Mouse (Mus musculus): ENCODE results near the gene Adamts7.

Gene Adamts7

GRCm38 (mm10) chr9:90233906-90234419 lies 71.1 kb downstream of the Adamts7 start:
- no peak for DNase-seq (ENCODE audit: low read depth, low spot score)

GRCm38 (mm10) chr9:90234786-90235185 lies 71.9 kb downstream of the Adamts7 start:
- DNase-seq (ENCODE audit: low read depth, low spot score): no peak

DNA sequence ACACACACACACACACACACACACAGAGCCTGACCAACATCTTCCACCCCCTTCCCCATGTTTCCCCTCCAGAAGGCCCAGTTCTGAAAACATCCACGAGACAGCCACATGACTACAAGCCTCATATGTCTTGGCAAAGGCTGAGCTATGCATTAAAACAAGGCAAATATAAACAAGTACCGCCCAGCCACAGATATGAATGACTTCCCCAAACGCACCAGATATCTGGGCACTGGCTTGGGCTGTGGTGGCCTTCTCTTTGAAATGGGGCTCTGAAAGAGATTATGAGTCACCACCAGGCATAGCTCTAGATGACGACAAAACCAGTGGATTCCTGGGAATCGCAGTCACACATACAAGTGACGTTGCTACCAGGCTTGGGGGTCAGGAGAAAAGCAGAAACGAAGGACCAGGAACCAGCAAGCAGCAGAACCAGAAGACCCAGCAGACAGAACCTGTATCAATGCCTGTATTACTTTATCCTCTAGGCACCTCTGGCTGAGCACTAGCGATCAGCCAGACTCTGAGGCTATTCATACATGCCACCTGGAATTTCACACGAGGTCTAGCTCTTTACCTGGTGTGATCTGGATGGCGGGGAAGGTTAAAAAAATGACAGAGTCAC lies 72.5 kb downstream of the Adamts7 start:
- DNase-seq (ENCODE audit: low read depth, low spot score): no peak

DNA sequence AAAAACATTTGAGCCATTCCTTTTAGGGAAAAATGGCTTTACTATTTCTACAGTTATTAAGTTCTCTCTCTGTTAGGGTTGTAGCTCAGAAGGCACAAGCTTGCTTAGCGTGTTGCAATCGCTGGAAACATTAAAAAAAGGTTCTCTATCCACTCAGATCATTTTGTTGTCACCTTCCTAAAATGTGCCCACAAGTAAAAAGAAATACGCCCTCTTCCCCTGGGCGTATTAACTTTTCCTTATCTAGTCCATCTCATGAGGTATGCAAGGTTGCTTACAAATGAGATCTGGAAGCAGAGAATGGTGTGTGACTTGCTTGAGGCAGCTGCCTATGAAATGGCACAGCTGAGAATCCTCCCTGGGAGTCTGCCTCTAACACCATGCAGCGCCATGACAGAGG lies 73.9 kb downstream of the Adamts7 start:
- DNase-seq (ENCODE audit: low read depth, low spot score): no peak

DNA sequence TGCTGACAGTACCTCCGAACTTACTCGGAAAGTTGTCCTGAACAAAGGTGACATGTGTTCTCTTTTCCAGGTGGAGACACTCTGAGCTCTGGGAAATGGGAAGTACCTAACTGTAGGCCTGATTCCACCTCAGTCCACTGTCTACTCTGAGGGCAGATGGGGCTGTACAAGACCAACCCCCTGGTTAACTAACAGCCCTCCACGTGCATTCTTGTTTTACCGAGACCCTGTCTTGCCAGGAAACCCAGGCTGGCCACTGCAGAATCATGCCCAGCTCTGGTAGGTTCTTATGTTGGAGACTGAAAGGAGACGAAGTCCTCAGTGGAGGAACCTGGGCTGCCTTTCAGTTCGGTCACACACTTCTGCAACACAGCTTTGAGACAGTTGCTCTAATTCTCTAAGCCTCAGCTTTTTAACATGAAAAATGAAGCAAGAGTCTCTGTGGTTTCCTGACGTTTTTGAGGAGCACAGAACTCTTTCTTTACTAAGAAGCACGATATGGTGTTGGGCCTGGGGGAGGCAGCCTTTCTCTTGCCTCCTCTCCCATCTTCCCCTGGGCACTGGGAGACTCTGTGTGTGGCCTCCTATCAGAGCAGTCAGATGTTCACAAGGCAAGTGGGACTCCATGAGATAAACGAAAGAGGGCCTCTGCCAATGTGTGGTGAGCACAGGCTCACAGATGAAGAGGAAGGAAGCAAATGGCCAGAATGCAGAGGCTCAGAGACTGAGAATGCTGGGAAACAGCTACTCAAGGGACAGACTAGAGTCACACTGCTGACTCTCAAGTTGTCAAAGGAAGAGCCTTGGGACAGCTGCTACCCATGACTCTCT lies 74.6 kb downstream of the Adamts7 start:
- DNase-seq (ENCODE audit: low read depth, low spot score): no peak

DNA sequence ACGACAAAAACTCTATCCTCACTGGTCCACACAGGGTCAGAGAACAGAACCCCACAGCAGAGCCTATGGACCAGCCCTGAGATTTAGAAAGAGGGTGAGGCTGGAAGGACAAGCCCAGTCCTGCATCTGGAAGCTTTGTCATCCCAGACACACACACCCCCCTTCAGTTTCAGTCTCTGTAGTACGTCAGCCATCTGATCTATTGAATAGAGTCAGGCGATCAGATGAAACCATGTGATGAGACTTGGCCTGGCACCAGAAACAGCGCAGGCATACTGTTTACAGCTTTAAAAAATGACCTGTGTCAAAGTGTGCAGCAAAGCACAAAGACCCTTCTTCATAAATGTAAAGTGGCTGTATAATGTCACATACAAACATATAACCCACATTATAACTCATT lies 77.7 kb downstream of the Adamts7 start:
- DNase-seq (ENCODE audit: low read depth, low spot score): no peak

DNA sequence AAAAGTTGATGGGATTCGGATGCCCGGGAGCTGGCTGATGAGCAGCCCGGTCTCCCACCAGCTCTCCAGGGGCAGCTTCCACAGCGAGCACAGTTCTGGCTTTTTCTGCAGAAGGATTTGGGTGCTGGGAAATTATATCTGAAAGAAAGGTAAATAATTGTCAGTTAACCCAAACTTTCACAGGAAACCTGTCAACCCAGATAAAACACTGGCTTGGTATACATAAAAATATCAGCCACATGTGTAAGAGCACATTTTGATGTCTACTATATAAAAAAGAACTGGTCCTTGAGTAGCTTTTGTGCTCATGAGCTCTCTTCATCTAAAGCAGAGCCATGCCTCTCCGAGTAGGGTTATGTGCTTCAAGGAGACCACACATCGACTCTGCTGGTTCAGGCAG lies 78.2 kb downstream of the Adamts7 start:
- no peak for DNase-seq (ENCODE audit: low read depth, low spot score)

DNA sequence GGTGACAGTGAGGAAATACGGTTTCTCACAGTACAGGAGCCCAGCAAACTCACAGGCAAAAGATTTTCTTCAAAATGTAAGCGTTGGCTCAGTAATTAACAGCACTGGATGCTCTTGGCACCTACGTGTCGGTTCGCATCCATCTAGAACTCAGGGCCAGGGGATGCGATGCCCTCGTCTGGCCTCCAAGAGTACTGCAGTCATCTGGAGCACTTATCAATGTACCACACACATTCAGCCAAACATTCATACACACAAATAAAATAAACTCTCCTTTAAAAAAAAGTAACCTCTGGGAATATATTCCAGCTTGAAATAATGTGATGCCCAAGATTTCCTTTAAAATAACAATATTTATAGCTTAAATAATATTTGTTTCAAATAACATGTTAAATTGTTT lies 78.7 kb downstream of the Adamts7 start:
- DNase-seq (ENCODE audit: low read depth, low spot score): no peak

DNA sequence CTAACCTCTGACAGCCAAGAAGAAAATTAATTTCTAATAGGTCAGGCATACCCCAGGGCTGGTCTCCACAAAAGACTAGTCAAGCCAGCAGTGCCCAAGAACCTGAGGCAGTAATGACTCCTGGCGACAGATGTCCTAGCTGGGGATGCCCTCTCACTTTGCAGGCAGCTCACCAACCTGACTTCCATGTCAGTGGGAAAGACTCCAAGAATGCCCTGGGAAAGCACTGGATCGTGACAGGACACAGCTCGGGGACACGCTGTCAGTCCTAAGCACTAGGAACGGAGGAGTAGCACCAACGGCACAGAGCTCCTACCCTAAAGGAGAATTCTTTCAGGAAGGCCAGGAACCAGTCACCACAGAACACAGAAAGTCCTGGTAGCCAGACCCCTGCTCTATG lies 79.4 kb downstream of the Adamts7 start:
- DNase-seq (ENCODE audit: low read depth, low spot score): no peak

DNA sequence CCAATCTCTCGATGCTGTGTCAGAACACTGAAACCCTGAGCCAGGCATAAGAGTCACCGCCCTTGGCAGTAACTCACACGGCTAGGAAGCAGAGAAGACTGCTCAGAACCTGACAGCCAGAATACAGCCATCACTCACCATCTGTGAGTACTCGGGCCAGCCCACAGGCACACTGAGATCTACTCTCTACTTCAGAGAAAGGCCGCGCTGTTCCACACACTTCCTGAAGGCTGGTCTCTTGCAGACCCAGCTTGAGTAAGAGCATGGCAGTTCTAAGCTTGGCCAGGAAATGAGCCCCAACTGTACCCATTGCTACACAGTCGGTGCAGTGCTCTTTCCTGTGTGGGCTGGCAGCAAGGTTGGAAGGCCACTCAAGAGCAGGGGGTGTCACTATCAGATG lies 80.0 kb downstream of the Adamts7 start:
- no peak for DNase-seq (ENCODE audit: low read depth, low spot score)

GRCm38 (mm10) chr9:90244301-90245151 lies 81.7 kb downstream of the Adamts7 start:
- DNase-seq (ENCODE audit: low read depth, low spot score): no peak

- DNase-seq (ENCODE audit: low read depth, low spot score): no peak
Observed at GRCm38 (mm10) chr9:90245206-90245605, 82.3 kb downstream of the Adamts7 start.

- no peak for DNase-seq (ENCODE audit: low read depth, low spot score)
Observed at GRCm38 (mm10) chr9:90245781-90246180, 82.9 kb downstream of the Adamts7 start.

DNA sequence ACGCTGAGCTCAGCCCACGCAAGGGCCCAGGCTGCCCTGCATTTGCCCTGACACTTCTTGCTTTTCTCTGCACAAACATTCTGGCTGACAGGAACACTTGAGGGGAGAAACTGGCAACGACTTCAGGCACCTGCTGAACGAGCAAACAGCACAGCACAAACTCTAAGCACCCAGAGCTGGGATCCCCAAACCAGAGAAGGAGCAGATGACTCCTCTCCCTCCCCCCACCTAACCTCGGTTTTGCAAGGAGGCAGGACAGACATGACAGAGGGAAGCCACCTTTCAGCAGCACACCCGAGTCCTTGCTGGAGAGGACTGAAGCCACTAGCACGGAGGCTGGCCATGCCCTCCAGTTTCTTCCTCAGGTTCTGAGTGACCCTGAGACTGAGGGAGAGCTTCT lies 84.4 kb downstream of the Adamts7 start:
- DNase-seq (ENCODE audit: low read depth, low spot score): no peak

DNA sequence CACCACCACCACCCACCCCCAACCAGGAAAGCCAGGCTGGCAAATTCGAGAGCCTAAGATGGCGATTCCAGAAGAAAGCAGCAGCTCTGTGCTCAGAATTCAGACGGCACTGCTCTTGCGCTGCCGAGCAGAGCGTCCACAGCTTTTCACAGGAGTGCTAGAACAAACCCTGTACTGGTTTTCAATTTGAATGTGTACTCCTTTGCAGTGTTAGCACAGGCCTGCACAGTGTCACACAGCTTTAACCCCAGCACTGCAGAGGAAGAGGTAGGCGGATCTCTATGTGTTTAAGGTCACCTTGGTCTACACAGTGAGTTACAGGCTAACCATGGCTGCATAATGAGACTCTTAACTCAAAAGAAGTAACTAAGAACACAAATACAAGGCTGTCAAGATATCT lies 85.5 kb downstream of the Adamts7 start:
- no peak for DNase-seq (ENCODE audit: low read depth, low spot score)

DNA sequence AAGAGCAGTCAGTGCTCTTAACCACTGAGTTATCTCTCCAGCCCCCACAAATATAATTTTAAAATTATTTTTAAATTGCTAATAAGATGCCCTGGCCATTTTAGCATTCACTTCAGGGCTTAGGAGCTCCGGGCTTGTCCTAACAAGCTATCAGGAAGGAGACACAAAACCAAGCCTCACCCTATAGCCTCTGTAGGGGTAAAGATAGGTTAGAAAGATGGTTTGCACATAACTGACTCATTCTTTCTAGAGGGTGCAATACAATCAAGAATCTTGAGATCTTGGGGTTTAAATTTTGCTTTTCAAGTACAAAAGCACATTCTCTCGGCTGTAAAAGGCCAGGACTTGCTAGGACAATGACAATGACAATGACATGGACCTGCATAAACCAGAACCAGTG lies 86.2 kb downstream of the Adamts7 start:
- no peak for DNase-seq (ENCODE audit: low read depth, low spot score)

DNA sequence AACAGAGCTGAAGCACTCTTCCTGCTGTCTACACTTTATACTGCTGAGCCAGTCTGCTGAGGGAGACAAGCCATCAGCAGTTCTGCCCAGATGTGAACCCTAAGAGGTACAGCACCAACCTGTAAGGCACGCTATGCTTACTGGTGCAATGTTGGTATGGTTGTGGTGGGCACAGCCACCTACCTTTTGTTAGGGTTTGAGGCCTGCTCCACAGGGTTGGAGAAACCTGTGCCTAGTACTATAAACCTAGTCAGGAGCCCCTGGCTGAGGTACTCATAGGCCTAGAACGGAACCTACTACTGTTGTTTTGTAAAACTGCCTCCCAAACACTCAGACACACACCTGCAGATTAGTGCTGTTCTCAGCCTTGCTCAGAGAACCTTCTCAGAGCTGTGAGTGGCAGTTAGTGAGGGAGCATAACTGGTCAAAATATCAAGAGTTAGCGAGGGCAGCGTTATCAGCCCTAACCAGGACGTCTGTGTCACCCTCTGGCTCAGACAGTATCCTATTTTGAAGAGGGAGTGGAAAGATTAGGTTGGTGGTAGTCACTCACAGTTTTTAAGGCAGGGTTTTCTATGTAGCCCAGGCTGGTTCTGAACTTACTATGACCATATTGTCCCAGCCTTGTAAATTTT lies 87.4 kb downstream of the Adamts7 start:
- DNase-seq (ENCODE audit: low read depth, low spot score): no peak

DNA sequence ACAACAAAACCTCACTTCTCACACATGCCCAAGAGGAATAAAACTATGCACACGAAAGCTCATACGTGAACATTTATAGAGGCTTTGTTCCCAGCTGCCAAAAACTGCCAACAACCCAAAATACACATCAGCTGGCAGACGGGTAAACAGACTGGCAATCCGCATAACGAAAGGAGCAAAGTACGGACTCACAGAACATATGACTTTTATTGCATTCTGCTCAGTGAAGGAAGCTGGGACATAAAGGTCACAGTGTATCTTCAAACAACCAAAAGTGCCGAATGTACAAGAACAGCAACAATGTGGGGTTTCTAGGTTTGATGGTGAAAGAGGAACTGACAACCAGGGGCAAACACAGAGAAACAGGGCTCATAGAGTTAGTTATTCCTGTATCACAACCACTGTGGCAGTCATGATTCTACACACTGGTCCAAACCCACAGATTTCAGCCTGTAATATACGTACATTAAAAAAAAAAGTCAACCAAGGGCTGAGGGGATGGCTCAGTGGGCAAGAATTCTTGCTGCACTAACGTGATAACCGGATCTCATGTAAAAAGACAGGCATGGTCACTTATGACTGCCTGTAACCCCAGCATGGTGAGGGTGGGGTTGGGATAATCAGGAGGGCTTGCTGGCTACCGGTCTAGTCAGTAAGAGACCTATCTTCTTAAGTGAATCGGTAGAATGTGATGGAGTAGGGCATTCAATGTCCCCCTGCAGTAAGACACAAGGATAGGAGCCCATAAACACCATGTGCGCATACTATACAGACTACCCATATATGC lies 88.3 kb downstream of the Adamts7 start:
- no peak for DNase-seq (ENCODE audit: low read depth, low spot score)

DNA sequence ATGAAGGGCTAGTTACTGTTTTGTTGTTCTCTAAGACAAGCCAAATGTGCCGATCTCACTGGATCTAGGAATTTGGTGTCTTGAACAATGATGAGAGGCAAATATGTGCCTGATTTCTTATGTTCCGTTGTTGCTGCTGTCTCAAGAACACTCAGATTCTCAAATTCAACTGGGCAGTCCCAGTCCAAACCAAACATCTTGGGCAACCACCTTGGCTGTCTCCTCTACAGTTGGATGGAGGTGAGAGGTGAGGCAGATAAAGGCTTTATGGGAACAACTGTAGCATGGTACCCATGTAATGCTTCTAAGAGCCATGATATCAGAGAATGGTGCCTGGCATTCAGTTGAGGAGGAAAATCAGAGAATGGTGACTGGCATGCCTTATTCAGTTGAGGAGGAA lies 90.3 kb downstream of the Adamts7 start:
- no peak for DNase-seq (ENCODE audit: low read depth, low spot score)

DNA sequence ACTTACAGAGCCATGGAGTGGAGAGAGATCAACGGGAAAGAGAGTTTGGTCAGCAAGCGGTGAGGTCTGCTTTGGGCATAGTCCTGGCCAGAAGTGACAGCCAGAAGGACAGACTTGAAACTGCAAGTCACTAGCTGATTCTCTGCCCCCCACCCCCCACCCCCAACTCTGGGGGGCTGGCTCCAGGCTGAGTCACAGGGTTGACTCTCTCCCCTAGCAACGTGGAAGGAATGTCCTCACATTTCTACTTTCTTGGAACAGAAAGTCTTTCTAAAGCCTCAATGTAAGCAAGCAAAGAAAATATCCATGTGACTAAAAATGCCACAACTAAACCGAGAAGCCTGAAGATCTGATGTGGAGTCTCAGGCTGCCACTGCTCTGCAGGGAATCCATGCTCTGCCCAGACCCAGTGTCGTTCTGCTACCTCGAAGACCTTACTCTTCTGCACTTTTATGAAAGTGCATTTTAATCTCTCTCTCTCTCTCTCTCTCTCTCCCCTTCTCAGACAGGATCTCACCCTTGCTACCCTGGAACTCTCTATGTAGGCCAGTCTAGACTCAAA lies 93.1 kb downstream of the Adamts7 start:
- no peak for DNase-seq (ENCODE audit: low read depth, low spot score)

GRCm38 (mm10) chr9:90257220-90257619 lies 94.4 kb downstream of the Adamts7 start:
- no peak for DNase-seq (ENCODE audit: low read depth, low spot score)
